Mouse (Mus musculus): ENCODE measurements at regions not wholly inside any gene's neighbourhood (a gene's known extent, or its start where the extent isn't known, plus 50 kb on each side); places are given as distances from the start of the nearest gene placed in this dataset.
"Not testable (repeated sequence)": the region's sequence is repeated elsewhere in the genome, so short reads cannot be mapped to it uniquely, and the experiment has no call there.

- 96% methylated on average over 1 of the region's 1 CpGs for WGBS
- Histone ChIP-seq H3K27me3 (ENCODE audit: insufficient read depth, low read length) (no peaks in the 10 kb centered on the region), H3K9me3 (ENCODE audit: low read length) (0 out of 2 replicates have a peak, but pooled peaks cover 4% of the 10 kb centered on the region), H3K27ac (ENCODE audit: low read depth, low read length) (no peak overlapping the region), H3K4me1 (ENCODE audit: insufficient read depth, low read length) (no peaks in the 10 kb centered on the region), H3K4me3 (ENCODE audit: low read depth, low read length) (no peak overlapping the region), H3K9ac (replicated peaks; ENCODE audit: low read length, poor library complexity, severe bottlenecking) (no peak overlapping the region), H3K36me3 (ENCODE audit: insufficient read depth, low read length) (no peaks in the 10 kb centered on the region), H3K4me2 (ENCODE audit: low read depth, low read length, poor library complexity, severe bottlenecking) (no peak overlapping the region)
- ATAC-seq (ENCODE audit: low FRiP score) (no peak), DNase-seq (ENCODE audit: low spot score) (no peak)
- no peak for TF ChIP-seq CTCF (IDR thresholded peaks at IDR 0.05)
Observed at GRCm38 (mm10) chr4:8037863-8038262, 201.0 kb downstream of the Car8 start.

GRCm38 (mm10) chr4:8033402-8033801 is 205.4 kb downstream of the Car8 start:
- WGBS: 77% methylated on average over 1 of the region's 1 CpGs
- not testable (repeated sequence) for H3K4me2 ChIP-seq (ENCODE audit: low read depth, low read length, poor library complexity, severe bottlenecking); H3K4me3 ChIP-seq (ENCODE audit: low read depth, low read length); DNase-seq (ENCODE audit: low spot score); H3K36me3 ChIP-seq (ENCODE audit: insufficient read depth, low read length); H3K27ac ChIP-seq (ENCODE audit: low read depth, low read length); H3K9me3 ChIP-seq (ENCODE audit: low read length); H3K27me3 ChIP-seq (ENCODE audit: insufficient read depth, low read length); H3K9ac ChIP-seq (replicated peaks; ENCODE audit: low read length, poor library complexity, severe bottlenecking); ATAC-seq (ENCODE audit: low FRiP score); H3K4me1 ChIP-seq (ENCODE audit: insufficient read depth, low read length)

GRCm38 (mm10) chr4:8005155-8005554 is 233.7 kb downstream of the Car8 start:
- H3K4me2 ChIP-seq (ENCODE audit: low read depth, low read length, poor library complexity, severe bottlenecking): no peak overlapping the region
- no peak overlapping the region for H3K9ac ChIP-seq (replicated peaks; ENCODE audit: low read length, poor library complexity, severe bottlenecking)
- DNase-seq (ENCODE audit: low spot score) (peak; percentile 76), ATAC-seq (ENCODE audit: low FRiP score) (no peak)
- TF ChIP-seq CTCF (IDR thresholded peaks at IDR 0.05): peak; percentile 93
- H3K27ac ChIP-seq (ENCODE audit: low read depth, low read length): no peak overlapping the region
- no peaks in the 10 kb centered on the region for H3K27me3 ChIP-seq (ENCODE audit: insufficient read depth, low read length)
- no peak overlapping the region for H3K4me3 ChIP-seq (ENCODE audit: low read depth, low read length)
- H3K36me3 ChIP-seq (ENCODE audit: insufficient read depth, low read length): no peaks in the 10 kb centered on the region
- H3K9me3 ChIP-seq (ENCODE audit: low read length): no peaks in the 10 kb centered on the region
- WGBS: 25% methylated on average over 1 of the region's 1 CpGs
- H3K4me1 ChIP-seq (ENCODE audit: insufficient read depth, low read length): no peaks in the 10 kb centered on the region

GRCm38 (mm10) chr4:7997575-7997953 is 241.3 kb downstream of the Car8 start:
- Histone ChIP-seq H3K9me3 (ENCODE audit: low read length) (no peaks in the 10 kb centered on the region), H3K4me3 (ENCODE audit: low read depth, low read length) (no peak overlapping the region), H3K27me3 (ENCODE audit: insufficient read depth, low read length) (no peaks in the 10 kb centered on the region), H3K4me1 (ENCODE audit: insufficient read depth, low read length) (no peaks in the 10 kb centered on the region), H3K4me2 (ENCODE audit: low read depth, low read length, poor library complexity, severe bottlenecking) (no peak overlapping the region), H3K9ac (replicated peaks; ENCODE audit: low read length, poor library complexity, severe bottlenecking) (no peak overlapping the region), H3K27ac (ENCODE audit: low read depth, low read length) (no peak overlapping the region), H3K36me3 (ENCODE audit: insufficient read depth, low read length) (no peaks in the 10 kb centered on the region)
- TF ChIP-seq CTCF (IDR thresholded peaks at IDR 0.05): no peak
- ATAC-seq (ENCODE audit: low FRiP score): no peak
- DNase-seq (ENCODE audit: low spot score): no peak

- no peak for TF ChIP-seq CTCF (IDR thresholded peaks at IDR 0.05)
- WGBS: 22% methylated on average over 6 of the region's 6 CpGs
- DNase-seq (ENCODE audit: low spot score): no peak
Observed at GRCm38 (mm10) chr4:7996923-7997574, 241.8 kb downstream of the Car8 start.

GRCm38 (mm10) chr4:7992944-7993343 is 245.9 kb downstream of the Car8 start:
- WGBS: 73% methylated on average over 3 of the region's 3 CpGs
- Histone ChIP-seq H3K9ac (replicated peaks; ENCODE audit: low read length, poor library complexity, severe bottlenecking) (no peak overlapping the region), H3K4me2 (ENCODE audit: low read depth, low read length, poor library complexity, severe bottlenecking) (no peak overlapping the region), H3K4me3 (ENCODE audit: low read depth, low read length) (no peak overlapping the region), H3K27me3 (ENCODE audit: insufficient read depth, low read length) (no peaks in the 10 kb centered on the region), H3K9me3 (ENCODE audit: low read length) (no peaks in the 10 kb centered on the region), H3K4me1 (ENCODE audit: insufficient read depth, low read length) (no peaks in the 10 kb centered on the region), H3K36me3 (ENCODE audit: insufficient read depth, low read length) (no peaks in the 10 kb centered on the region), H3K27ac (ENCODE audit: low read depth, low read length) (no peak overlapping the region)
- no peak for TF ChIP-seq CTCF (IDR thresholded peaks at IDR 0.05)
- DNase-seq (ENCODE audit: low spot score) (no peak), ATAC-seq (ENCODE audit: low FRiP score) (no peak)

More at GRCm38 (mm10) chr4:7996923-7997574, 241.8 kb downstream of the Car8 start:
- no peak overlapping the region for H3K27ac ChIP-seq (ENCODE audit: low read depth, low read length)
- H3K9me3 ChIP-seq (ENCODE audit: low read length): no peaks in the 10 kb centered on the region
- no peak overlapping the region for H3K4me2 ChIP-seq (ENCODE audit: low read depth, low read length, poor library complexity, severe bottlenecking)
- H3K36me3 ChIP-seq (ENCODE audit: insufficient read depth, low read length): no peaks in the 10 kb centered on the region
- no peak overlapping the region for H3K9ac ChIP-seq (replicated peaks; ENCODE audit: low read length, poor library complexity, severe bottlenecking)
- ATAC-seq (ENCODE audit: low FRiP score): no peak
- H3K4me1 ChIP-seq (ENCODE audit: insufficient read depth, low read length): no peaks in the 10 kb centered on the region
- no peak overlapping the region for H3K4me3 ChIP-seq (ENCODE audit: low read depth, low read length)
- H3K27me3 ChIP-seq (ENCODE audit: insufficient read depth, low read length): no peaks in the 10 kb centered on the region
